Mouse (Mus musculus) heart, postnatal 0 days (tissue): ENCODE data around the gene Phtf1. TPM values are rescaled to one million over a fixed set of nuclear protein-coding genes. Genes with fewer than 3 reads are reported as not detected.

Experiments
- ATAC-seq: fragments of 200-750 bp; cut with Nextera tagmentation; 2 replicates; pipeline ENCODE4 v1.8.0; 2017; ENCODE audit warnings: low read depth, moderate number of reproducible peaks, moderate library complexity; ENCODE audit not compliant: insufficient read depth
- DNase-seq: peaks from one replicate; pipeline ENCODE4 v3.0.0-alpha.2; 2016; ENCODE audit warnings: low spot score
- H3K27ac ChIP-seq: fragments of 300-500 bp; sonication (generic); 2 replicates; pipeline ENCODE4 v1.5.1; 2014; ENCODE audit warnings: low read depth, mild to moderate bottlenecking
- H3K27me3 ChIP-seq: fragments of 300-500 bp; sonication (generic); 2 replicates; pipeline ENCODE4 v1.6.1; 2014; ENCODE audit warnings: low read length, mixed read lengths; ENCODE audit not compliant: control insufficient read depth, insufficient read depth
- H3K36me3 ChIP-seq: fragments of 300-500 bp; sonication (generic); replicated peaks from 2 replicates; pipeline ENCODE4 v1.6.1; 2014; ENCODE audit warnings: low read length, mixed read lengths; ENCODE audit not compliant: control insufficient read depth, insufficient read depth
- H3K4me1 ChIP-seq: fragments of 300-500 bp; sonication (generic); 2 replicates; pipeline ENCODE4 v1.6.1; 2014; ENCODE audit warnings: antibody characterized with exemption; ENCODE audit not compliant: control insufficient read depth, insufficient read depth
- H3K4me2 ChIP-seq: fragments of 300-500 bp; sonication (generic); 2 replicates; pipeline ENCODE4 v1.6.1; 2014; ENCODE audit warnings: low read depth, mild to moderate bottlenecking, low read length, moderate library complexity
- H3K4me3 ChIP-seq: fragments of 300-500 bp; sonication (generic); 2 replicates; pipeline ENCODE4 v1.5.1; 2014; ENCODE audit warnings: low read depth, low read length
- H3K9ac ChIP-seq: fragments of 300-500 bp; sonication (generic); replicated peaks from 2 replicates; pipeline ENCODE4 v1.6.1; 2014; ENCODE audit warnings: low read depth, low read length, mixed read lengths
- H3K9me3 ChIP-seq: fragments of 300-500 bp; sonication (generic); replicated peaks from 2 replicates; pipeline ENCODE4 v1.6.1; 2016; ENCODE audit warnings: low read length; ENCODE audit not compliant: control insufficient read depth
- CTCF ChIP-seq: IDR thresholded peaks from 2 replicates; pipeline ENCODE4 v1.5.1; 2016; ENCODE audit warnings: antibody characterized with exemption, control low read depth, low read depth
- EP300 ChIP-seq: IDR thresholded peaks from 2 replicates; pipeline ENCODE4 v1.6.1; 2016; ENCODE audit warnings: antibody characterized with exemption, low read depth
- WGBS: fragments of 180-500 bp; shearing (Covaris S2); extraction: QIAGEN DNeasy Blood & Tissue Kit; methylation state at CpG from one replicate; pipeline ENCODE4 v1.1.7; 2014; 5-methylcytosine and 5-hydroxymethylcytosine counted together
- polyA plus RNA-seq: library from polyadenylated mRNA; unstranded; fragments of >200 nt; fragmentation: Nextera tagmentation; extraction: Ambion mirVana; gene quantifications from 2 replicates; pipeline ENCODE4 v1.2.1, GENCODE M21; 2015
- total RNA-seq: library from RNA; depleted of rRNA; stranded (reverse); fragments of >200 nt; gene quantifications from 2 replicates; pipeline ENCODE4 v1.2.3, GENCODE M21; 2014; ENCODE audit warnings: low replicate concordance; rRNA removed

The Phtf1 gene
- 6.2 and 10.1 TPM in 2 replicates for total RNA-seq
- 6.6 and 7.8 TPM in 2 replicates for polyA plus RNA-seq

DNA sequence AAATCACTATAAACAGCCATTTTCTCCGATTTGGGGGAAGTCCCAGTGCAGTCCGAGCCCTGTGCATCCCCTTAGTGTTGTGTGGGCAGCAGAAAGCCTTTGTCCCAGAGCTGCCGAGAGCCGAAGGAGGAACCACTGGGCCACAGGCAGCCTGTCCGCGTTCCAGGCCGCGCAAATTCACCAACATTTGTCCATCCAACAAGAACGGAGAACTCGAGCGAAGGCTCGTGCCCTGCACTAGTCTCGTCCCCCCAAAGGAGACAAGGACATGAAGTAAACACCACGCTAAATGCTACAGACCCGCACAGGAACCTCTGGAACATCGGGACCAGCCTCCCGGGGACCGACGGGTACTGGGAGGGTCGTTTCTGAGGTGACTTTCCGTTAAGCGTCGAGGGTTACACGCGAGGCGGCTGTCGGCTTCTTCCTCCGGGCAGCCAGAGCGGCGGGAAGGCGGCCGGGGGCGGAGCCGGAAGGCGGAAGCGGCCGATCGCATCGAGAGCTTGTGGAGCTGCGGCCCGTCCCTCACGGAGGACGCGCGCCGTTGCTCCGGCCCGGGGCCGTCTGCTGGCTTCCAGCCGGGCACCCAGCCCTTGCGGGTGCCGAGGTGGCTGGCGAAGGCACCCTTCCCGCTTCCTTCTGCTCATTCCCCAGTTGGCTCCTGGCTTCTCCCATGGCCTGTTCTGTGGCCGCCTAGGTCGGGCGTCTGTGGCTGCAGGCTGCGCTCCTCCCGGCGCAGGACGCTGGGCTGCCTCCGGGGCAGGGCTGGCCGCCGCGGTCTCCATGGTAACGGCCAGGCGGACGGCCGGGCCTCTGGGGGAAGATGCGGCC lies at the start of gene Phtf1:
Phtf1 (plus strand) TSS at position 250 of the 831 bp plus-strand sequence.
- Histone ChIP-seq H3K27me3 (no peaks in the 10 kb centered on the region), H3K9ac (peak within 1 kb of the TSS; percentile 66), H3K4me2 (peak within 1 kb of the TSS; percentile 95), H3K4me3 (peak within 1 kb of the TSS; percentile 84), H3K27ac (peak within 1 kb of the TSS; percentile 90), H3K4me1 (peaks cover 8% of the 10 kb centered on the region; the same call in 1 of the 2 replicates), H3K9me3 (no peaks in the 10 kb centered on the region), H3K36me3 (peaks cover 17% of the 10 kb centered on the region)
- TF ChIP-seq CTCF (no peak), EP300 (no peak)
- ATAC-seq, result peak; percentile 95
- under 1% methylated on average over 51 of the region's 70 CpGs for WGBS
- DNase-seq, result peak; percentile 88

DNA sequence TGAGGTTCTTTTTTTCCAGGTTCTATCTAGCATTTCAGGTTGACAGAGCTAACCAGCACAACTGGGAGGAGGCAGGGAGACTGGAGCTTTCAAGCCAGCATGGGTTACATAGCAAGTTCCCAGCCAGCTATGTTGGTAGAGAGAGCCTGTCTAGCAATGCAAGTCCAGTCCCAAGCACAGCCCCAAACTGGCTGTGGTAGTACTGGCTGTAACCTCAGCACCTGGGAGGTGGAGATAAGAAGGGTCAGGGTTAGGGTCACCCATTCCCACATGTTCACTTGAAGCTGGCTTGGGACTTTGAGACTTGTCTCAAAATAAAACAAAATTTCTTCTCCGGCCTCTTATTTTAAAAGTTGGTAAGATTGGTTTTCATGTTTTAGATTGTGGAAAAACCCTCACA lies 47.8 kb upstream of the Phtf1 start:
- TF ChIP-seq CTCF (no peak), EP300 (no peak)
- 92% methylated on average over 1 of the region's 1 CpGs for WGBS
- H3K4me1 ChIP-seq, result peaks cover 11% of the 10 kb centered on the region

DNA sequence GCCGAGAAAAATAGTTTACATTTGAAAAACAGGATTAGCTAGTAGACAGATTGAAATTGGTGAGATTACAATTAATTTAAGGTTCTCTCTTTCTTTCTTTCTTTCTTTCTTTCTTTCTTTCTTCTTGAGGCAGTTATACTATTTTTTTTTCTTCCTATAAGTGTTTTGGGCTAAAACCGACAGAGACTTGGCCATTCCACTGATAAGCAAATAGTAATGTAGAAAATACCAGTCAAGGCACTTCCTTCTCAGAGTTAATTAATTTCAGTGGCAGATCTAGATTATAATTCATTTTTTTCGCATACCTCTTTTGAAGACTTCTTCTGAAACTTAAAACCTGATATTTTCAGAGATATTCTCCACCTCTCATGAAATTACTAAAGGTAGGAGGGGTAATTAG lies 42.6 kb upstream of the Phtf1 start:
- 64% methylated on average over 3 of the region's 3 CpGs for WGBS
- no peaks in the 10 kb centered on the region for H3K27me3 ChIP-seq
- no peaks in the 10 kb centered on the region for H3K4me1 ChIP-seq
- peaks cover 6% of the 10 kb centered on the region for H3K36me3 ChIP-seq
- no peak overlapping the region for H3K27ac ChIP-seq
- H3K4me2 ChIP-seq, result no peak overlapping the region
- TF ChIP-seq EP300 (no peak), CTCF (no peak)
- ATAC-seq (no peak), DNase-seq (no peak)
- H3K9ac ChIP-seq, result no peak overlapping the region
- H3K4me3 ChIP-seq, result no peak overlapping the region
- H3K9me3 ChIP-seq, result no peaks in the 10 kb centered on the region

More for the DNA sequence above, 47.8 kb upstream of the Phtf1 start:
- H3K4me3 ChIP-seq, result no peak overlapping the region
- no peaks in the 10 kb centered on the region; the same call in 1 of the 2 replicates for H3K36me3 ChIP-seq
- H3K9ac ChIP-seq, result no peak overlapping the region
- ATAC-seq, result no peak
- no peak overlapping the region for H3K27ac ChIP-seq
- no peak overlapping the region for H3K4me2 ChIP-seq
- no peaks in the 10 kb centered on the region for H3K9me3 ChIP-seq
- no peak for DNase-seq
- H3K27me3 ChIP-seq, result no peaks in the 10 kb centered on the region

DNA sequence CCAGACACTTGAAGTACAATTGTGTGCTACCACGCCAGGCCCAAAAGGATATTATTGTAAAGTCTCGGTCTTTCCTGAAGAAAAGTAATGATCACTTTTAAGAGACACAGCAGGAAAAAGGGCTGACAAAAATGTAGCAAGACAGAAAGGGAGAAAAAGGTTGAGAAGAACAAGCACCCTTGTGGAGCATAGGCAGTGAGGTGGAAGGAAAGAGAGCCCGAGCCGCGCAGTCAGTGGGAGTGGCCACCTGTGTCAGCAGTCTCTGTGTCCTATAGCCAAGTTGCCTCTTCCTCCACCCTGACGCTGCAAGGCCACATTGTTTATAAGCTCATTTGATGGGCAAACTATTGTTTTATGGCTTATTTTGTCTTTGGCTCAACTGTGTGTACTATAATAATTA lies 40.4 kb upstream of the Phtf1 start:
- peak overlapping the region; percentile 46 for H3K27ac ChIP-seq
- 70% methylated on average over 6 of the region's 6 CpGs for WGBS
- H3K4me2 ChIP-seq, result peak overlapping the region; percentile 31

DNA sequence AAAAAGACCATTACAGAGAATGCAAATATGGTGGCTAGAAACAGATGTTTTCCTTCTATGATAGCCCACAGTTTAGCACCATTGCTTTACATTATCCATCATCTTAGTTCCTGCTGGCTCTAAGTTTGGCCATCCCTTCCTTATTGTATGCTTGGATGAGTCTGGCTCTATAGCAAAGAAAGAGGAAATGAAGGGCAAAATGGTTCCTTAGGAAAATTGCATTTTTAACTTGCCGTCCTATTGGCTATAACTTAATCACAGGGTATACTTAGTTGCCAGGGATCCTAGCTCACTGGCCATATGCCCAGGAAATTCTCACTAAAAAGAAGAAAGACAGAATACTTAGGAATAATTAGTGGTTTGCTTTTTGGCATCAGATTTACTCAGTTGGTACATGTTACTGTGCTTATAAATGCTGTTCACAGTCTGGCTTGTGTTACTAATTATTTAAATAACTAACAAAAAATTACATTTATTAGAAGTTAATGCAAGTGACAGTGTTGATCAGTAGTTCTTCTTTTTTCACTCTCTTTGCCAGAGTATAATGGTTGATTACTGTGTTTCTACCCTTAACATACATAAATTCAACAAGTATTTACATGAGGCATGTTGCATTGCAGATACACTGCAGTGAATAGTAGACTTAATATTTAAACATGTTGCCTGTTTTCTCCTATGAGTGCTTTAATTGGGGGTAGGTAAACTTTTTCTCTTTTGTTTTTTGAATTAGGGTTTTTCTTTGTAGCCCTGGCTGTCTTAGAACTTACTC lies 22.9 kb upstream of the Phtf1 start:
- Histone ChIP-seq H3K27ac (no peak overlapping the region), H3K27me3 (no peaks in the 10 kb centered on the region), H3K36me3 (0 out of 2 replicates have a peak, but pooled peaks cover 5% of the 10 kb centered on the region), H3K9me3 (no peaks in the 10 kb centered on the region), H3K4me3 (no peak overlapping the region), H3K4me1 (no peaks in the 10 kb centered on the region), H3K4me2 (no peak overlapping the region), H3K9ac (no peak overlapping the region)
- no peak for ATAC-seq
- TF ChIP-seq EP300 (no peak), CTCF (no peak)
- no peak for DNase-seq
- 78% methylated on average over 1 of the region's 1 CpGs for WGBS

More for the DNA sequence above, 40.4 kb upstream of the Phtf1 start:
- no peak for DNase-seq
- TF ChIP-seq EP300 (no peak), CTCF (no peak)
- no peak overlapping the region for H3K9ac ChIP-seq
- H3K4me1 ChIP-seq, result no peaks in the 10 kb centered on the region
- H3K9me3 ChIP-seq, result no peaks in the 10 kb centered on the region
- H3K4me3 ChIP-seq, result no peak overlapping the region
- H3K27me3 ChIP-seq, result no peaks in the 10 kb centered on the region
- H3K36me3 ChIP-seq, result peaks cover 14% of the 10 kb centered on the region
- no peak for ATAC-seq
